16 mouse cellular contexts compared by ENCODE assay signal in the genomic region with DNA sequence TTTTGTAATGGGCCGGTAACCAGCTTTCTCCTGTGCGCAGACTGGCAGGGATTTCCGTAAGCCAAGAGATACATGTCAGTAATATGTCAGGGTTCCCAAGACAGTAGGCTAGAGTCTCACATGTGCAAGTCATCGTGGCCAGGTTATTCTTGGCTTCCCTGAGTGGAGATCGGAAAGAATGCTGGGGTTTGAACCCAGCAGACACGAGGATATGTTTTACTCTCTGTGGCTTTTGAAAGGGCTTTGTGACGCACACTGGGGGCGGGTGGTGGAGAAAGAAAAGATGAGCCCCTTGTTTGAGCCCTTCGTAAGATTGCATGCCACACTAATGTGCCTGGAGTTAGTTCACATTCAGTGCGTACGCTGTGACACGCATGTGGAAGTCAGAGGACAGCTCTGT.
"Had no signal": no experiment of that assay in that cellular context is flagged by ENCODE, and none has a peak within 500 bp of the region (broad histone marks: within the 10 kb centered on the region; RNA-seq: fewer than 3 reads in every experiment).

No protein-coding gene starts in this region.

- H3K4me2 ChIP-seq: liver, embryonic 12.5 days; lung, embryonic 14.5 days; neural tube, embryonic 15.5 days had no signal

- H3K27me3 ChIP-seq: liver, embryonic 12.5 days; neural tube, embryonic 15.5 days had no signal

- H3K4me1 ChIP-seq: liver, embryonic 12.5 days; midbrain, embryonic 10.5 days had no signal

- DNase-seq: kidney, adult 8-10 months; kidney, postnatal 25 days; lung, embryonic 14.5 days; lung, postnatal 14 days; midbrain, embryonic 14.5 days; retina, postnatal 1 day; right cerebral cortex, postnatal 4 days; spleen, adult 18-20 months; thymus, adult 18-20 months; thymus, postnatal 14 days had no signal

- H3K9ac ChIP-seq: liver, embryonic 12.5 days; lung, embryonic 14.5 days; neural tube, embryonic 15.5 days had no signal

- H3K27ac ChIP-seq: liver, embryonic 12.5 days; macrophage; midbrain, embryonic 10.5 days; neural tube, embryonic 15.5 days had no signal

- H3K9me3 ChIP-seq: liver, embryonic 12.5 days; midbrain, embryonic 10.5 days; neural tube, embryonic 15.5 days had no signal

- ATAC-seq: intestine, postnatal 0 days; liver, embryonic 12.5 days had no signal

- H3K4me3 ChIP-seq: liver, embryonic 12.5 days; midbrain, embryonic 10.5 days; myocyte; neural tube, embryonic 15.5 days had no signal
